Mouse (Mus musculus) intestine, embryonic 14.5 days (tissue): ENCODE data around the gene Mfsd4b5. TPM values are rescaled to one million over a fixed set of nuclear protein-coding genes. Genes with fewer than 3 reads are reported as not detected.
"Not testable (repeated sequence)": the region's sequence is repeated elsewhere in the genome, so short reads cannot be mapped to it uniquely, and the experiment has no call there.

ENCODE experiments used
- ATAC-seq: fragments of 200-750 bp; cut with Nextera tagmentation; replicated peaks from 2 replicates; pipeline ENCODE4 v1.8.0; 2017; ENCODE audit warnings: low read depth, moderate number of reproducible peaks, moderate TSS enrichment, moderate library complexity; ENCODE audit not compliant: low FRiP score, low TSS enrichment
- DNase-seq: peaks from one replicate; pipeline ENCODE4 v3.0.0-alpha.2; 2018; ENCODE audit warnings: low spot score
- H3K27ac ChIP-seq: fragments of 300-500 bp; sonication (generic); 2 replicates; pipeline ENCODE4 v1.5.1; 2014; ENCODE audit warnings: low read depth, mild to moderate bottlenecking, control low read depth
- H3K27me3 ChIP-seq: fragments of 300-500 bp; sonication (generic); replicated peaks from 2 replicates; pipeline ENCODE4 v1.6.1; 2014; ENCODE audit warnings: low read length, control low read depth; ENCODE audit not compliant: control insufficient read depth, insufficient read depth
- H3K36me3 ChIP-seq: fragments of 300-500 bp; sonication (generic); 2 replicates; pipeline ENCODE4 v1.6.1; 2014; ENCODE audit warnings: low read length, control low read depth; ENCODE audit not compliant: control insufficient read depth, insufficient read depth
- H3K4me1 ChIP-seq: fragments of 300-500 bp; sonication (generic); replicated peaks from 2 replicates; pipeline ENCODE4 v1.6.1; 2014; ENCODE audit warnings: low read length, control low read depth, mixed read lengths; ENCODE audit not compliant: control insufficient read depth, insufficient read depth
- H3K4me2 ChIP-seq: fragments of 300-500 bp; sonication (generic); 2 replicates; pipeline ENCODE4 v1.6.1; 2014; ENCODE audit warnings: low read length
- H3K4me3 ChIP-seq: fragments of 300-500 bp; sonication (generic); 2 replicates; pipeline ENCODE4 v1.5.1; 2014; ENCODE audit warnings: low read depth, low read length, control low read depth, mixed read lengths
- H3K9ac ChIP-seq: fragments of 300-500 bp; sonication (generic); 2 replicates; pipeline ENCODE4 v1.6.1; 2014; ENCODE audit warnings: mild to moderate bottlenecking, low read length
- H3K9me3 ChIP-seq: fragments of 300-500 bp; sonication (generic); 2 replicates; pipeline ENCODE4 v1.6.1; 2016; ENCODE audit warnings: low read length, control low read depth; ENCODE audit not compliant: control insufficient read depth
- WGBS: fragments of 180-500 bp; shearing (Covaris S2); extraction: QIAGEN DNeasy Blood & Tissue Kit; methylation state at CpG from one replicate; pipeline ENCODE4 v1.1.7; 2014; 5-methylcytosine and 5-hydroxymethylcytosine counted together
- polyA plus RNA-seq: library from polyadenylated mRNA; unstranded; fragments of >200 nt; fragmentation: Nextera tagmentation; extraction: Ambion mirVana; gene quantifications from 2 replicates; pipeline ENCODE4 v1.2.1, GENCODE M21; 2014

Mfsd4b5 gene
- polyA plus RNA-seq, 1 experiment from 2014 or later: not detected

DNA sequence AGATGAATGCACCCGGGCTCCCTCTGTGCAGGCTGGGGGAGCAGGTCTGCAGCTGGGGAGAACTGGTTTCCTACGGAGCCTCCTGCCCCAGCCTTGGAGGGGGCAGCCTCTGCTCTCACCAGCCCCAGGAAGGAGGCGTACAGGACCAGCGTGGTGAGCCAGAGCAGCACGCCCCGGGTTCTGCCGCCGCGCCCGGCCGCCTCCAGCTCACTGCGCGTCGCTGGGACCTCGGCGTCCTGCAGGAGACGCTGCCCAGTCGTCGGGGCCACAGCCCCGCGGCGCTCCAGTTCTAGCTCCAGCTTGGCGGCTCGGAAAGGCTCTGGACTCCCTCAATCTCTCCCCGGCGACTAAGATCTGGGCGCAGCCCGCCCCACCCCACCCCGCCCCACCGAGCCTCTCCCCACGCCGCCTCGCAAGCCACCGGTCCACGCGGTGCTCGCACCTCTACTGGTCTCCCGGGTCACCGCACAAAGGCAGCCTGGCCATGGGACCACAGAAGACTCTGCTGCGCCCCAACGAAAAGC lies 59.8 kb downstream of the Mfsd4b5 start, which contains the start of gene Mfsd4b2:
Gene Mfsd4b2, minus strand, starts transcription at position 308 of the 524 bp plus-strand sequence.
- Histone ChIP-seq H3K4me2 (peak within 1 kb of the TSS; percentile 89), H3K9ac (peak within 1 kb of the TSS; percentile 47), H3K27me3 (peaks cover 7% of the 10 kb centered on the region; the same call in 1 of the 2 replicates), H3K4me1 (0 out of 2 replicates have a peak, but pooled peaks cover 6% of the 10 kb centered on the region), H3K9me3 (no peaks in the 10 kb centered on the region), H3K36me3 (no peaks in the 10 kb centered on the region), H3K4me3 (peak within 1 kb of the TSS; percentile 36), H3K27ac (no peak within 1 kb of the TSS)
- 3% methylated on average over 37 of the region's 41 CpGs for WGBS
- DNase-seq (peak; percentile 73), ATAC-seq (peak; percentile 60; the same call in 1 of the 2 replicates)

DNA sequence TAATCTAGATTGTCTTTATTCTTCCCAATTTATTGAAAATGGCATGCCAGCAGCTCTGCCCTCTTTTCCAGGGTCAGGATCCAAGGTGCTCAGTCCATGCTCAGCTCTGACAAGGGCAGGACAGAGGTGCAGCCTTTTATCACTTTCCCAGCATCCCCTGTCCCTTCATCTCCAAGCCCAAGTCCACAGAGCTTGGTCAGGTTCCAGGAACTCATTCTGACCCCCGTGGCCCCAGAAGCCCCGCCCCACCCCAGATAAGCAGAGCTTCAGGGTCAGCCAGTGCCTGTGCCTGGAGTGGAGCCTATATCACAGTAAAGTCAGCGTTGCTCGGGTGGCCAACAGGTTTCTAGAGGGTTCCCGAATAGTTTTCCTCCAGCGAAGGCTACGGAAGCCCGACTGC lies 61.9 kb downstream of the Mfsd4b5 start:
- H3K4me3 ChIP-seq, H3K27ac ChIP-seq, H3K27me3 ChIP-seq, H3K9ac ChIP-seq, DNase-seq, H3K36me3 ChIP-seq, H3K4me2 ChIP-seq, H3K9me3 ChIP-seq, H3K4me1 ChIP-seq: not testable (repeated sequence)
- WGBS: 61% methylated on average over 8 of the region's 8 CpGs
- ATAC-seq: 0 out of 2 replicates have a peak, but pooled peaks have one; percentile 36

DNA sequence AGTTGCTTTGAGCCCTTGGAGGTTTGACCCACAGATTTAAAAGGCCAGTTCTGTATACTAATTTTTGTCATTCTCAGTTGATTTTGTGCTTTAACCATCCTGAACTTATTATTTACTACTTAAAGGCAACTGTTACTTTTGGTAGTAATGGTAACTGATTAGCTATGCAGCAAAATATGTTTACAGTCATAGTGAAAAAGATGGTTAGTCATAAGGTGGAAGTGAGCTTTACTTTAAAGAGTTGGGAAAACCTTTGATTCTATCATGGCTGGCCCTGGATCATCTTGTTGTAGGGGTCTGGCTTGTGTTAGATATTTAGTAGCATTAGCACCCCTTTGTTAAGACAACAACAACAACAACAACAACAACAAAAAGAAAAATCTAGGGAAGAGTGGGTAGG lies 73.8 kb downstream of the Mfsd4b5 start:
- H3K27me3 ChIP-seq: no peaks in the 10 kb centered on the region

DNA sequence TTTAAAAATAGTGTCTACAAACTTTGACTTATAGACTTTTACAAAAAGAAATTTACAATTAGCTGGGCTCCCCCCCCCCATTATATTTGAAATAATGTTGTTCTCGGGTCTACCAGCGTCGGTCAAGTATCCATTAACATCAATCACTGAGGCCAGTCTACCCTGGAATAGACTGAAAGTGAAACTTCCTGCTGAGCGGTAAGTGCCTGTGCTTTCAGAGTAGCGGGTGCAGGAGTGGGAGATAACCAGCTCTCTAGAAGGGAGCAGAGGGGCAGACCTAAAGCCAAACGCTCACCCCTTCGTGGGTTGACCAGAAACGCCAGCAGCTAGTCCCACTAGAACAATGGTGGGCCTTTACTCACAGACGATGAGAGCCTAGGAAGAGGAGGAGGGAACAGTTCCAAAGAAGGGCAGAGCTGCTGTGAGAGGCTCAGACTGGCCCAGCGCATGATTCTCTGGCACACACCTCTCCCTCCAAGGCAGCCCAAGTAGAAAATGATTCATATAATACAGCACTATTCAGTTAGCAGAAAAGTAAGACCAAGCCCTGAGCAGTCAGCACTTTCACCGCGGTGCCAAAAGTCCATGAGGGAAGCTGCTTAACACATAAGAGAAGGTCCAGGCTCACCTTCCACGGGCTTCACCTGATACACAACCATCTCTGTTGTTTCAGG lies 77.5 kb downstream of the Mfsd4b5 start:
- 58% methylated on average over 13 of the region's 13 CpGs for WGBS
- H3K4me3 ChIP-seq: no peak overlapping the region
- H3K27ac ChIP-seq: no peak overlapping the region
- no peaks in the 10 kb centered on the region for H3K4me1 ChIP-seq
- no peaks in the 10 kb centered on the region for H3K9me3 ChIP-seq
- no peak for DNase-seq
- no peaks in the 10 kb centered on the region for H3K27me3 ChIP-seq
- H3K9ac ChIP-seq: no peak overlapping the region
- no peaks in the 10 kb centered on the region for H3K36me3 ChIP-seq
- ATAC-seq: no peak
- H3K4me2 ChIP-seq: no peak overlapping the region

More for the DNA sequence above, 73.8 kb downstream of the Mfsd4b5 start:
- Histone ChIP-seq H3K4me3 (no peak overlapping the region), H3K9me3 (no peaks in the 10 kb centered on the region), H3K9ac (no peak overlapping the region), H3K4me2 (no peak overlapping the region), H3K36me3 (no peaks in the 10 kb centered on the region), H3K27ac (no peak overlapping the region), H3K4me1 (no peaks in the 10 kb centered on the region)
- DNase-seq: no peak
- no peak for ATAC-seq

Other genes starting within 250 kb of the Mfsd4b5 start
- gene Mfsd4b4, start 87.4 kb downstream of the Mfsd4b5 start, polyA plus RNA-seq: 5.2 and 5.4 TPM in 2 replicates
- gene Mfsd4b2, start 59.7 kb downstream of the Mfsd4b5 start, polyA plus RNA-seq: 0.44 and 0.54 TPM in 2 replicates
- gene Mfsd4b3, start 26.5 kb downstream of the Mfsd4b5 start, polyA plus RNA-seq: 1.2 and 1.4 TPM in 2 replicates
- gene Mfsd4b1, start 38.6 kb upstream of the Mfsd4b5 start, polyA plus RNA-seq: 0.13 and 0.14 TPM in 2 replicates
- gene Slc16a10, start 155.6 kb upstream of the Mfsd4b5 start, polyA plus RNA-seq: 26.2 and 26.6 TPM in 2 replicates